Mouse (Mus musculus) CH12.LX (cell line): ENCODE measurements around the gene Slc16a9. TPM values are rescaled to one million over a fixed set of nuclear protein-coding genes. Genes with fewer than 3 reads are reported as not detected.

Source experiments
- DNase-seq: peaks from one replicate; pipeline ENCODE4 v3.0.0-alpha.2; 2013; ENCODE audit errors: extremely low read depth
- H3K27ac ChIP-seq: 2 replicates; pipeline ENCODE4 v1.5.1; 2012; ENCODE audit warnings: low read depth, mild to moderate bottlenecking, control low read depth, moderate library complexity; ENCODE audit not compliant: insufficient read depth
- H3K27me3 ChIP-seq: replicated peaks from 2 replicates; pipeline ENCODE3; 2012; ENCODE audit warnings: inconsistent platforms
- H3K36me3 ChIP-seq, 2 experiments: replicated peaks in 1 of 2; 2 replicates each; pipeline versions ENCODE3 to v1.6.1; 2012; ENCODE audit warnings: inconsistent platforms in 1 of 2, low read length in 1 of 2, mild to moderate bottlenecking in 1 of 2, mixed read lengths in 1 of 2, moderate library complexity in 1 of 2; ENCODE audit not compliant: control insufficient read depth in 1 of 2, insufficient read depth in 1 of 2
- H3K4me1 ChIP-seq, 2 experiments: 2 replicates each; pipeline ENCODE4 v1.6.1; 2012; ENCODE audit warnings: inconsistent platforms in 1 of 2, moderate library complexity in 1 of 2; ENCODE audit not compliant: insufficient read depth in 2 of 2, control insufficient read depth in 1 of 2
- H3K4me2 ChIP-seq: 2 replicates; pipeline ENCODE4 v1.6.1; 2012; ENCODE audit warnings: low read depth, mild to moderate bottlenecking, control low read depth; ENCODE audit not compliant: poor library complexity, insufficient read depth, severe bottlenecking
- H3K4me3 ChIP-seq, 3 experiments: fragments of 150-350 bp in 1 of 3; sonication (generic) in 1 of 3; replicated peaks in 1 of 3; 2 replicates each; pipeline versions ENCODE3 to v1.5.1; 2011 to 2012; ENCODE audit warnings: low read depth in 2 of 3, low read length in 2 of 3, mild to moderate bottlenecking in 2 of 3, moderate library complexity in 2 of 3, control low read depth in 1 of 3, improper control_type of control experiment in 1 of 3, inconsistent platforms in 1 of 3, mixed read lengths in 1 of 3; ENCODE audit not compliant: poor library complexity in 1 of 3
- H3K79me2 ChIP-seq: replicated peaks from 2 replicates; pipeline ENCODE4 v1.6.1; 2012; ENCODE audit warnings: mild to moderate bottlenecking, moderate library complexity; ENCODE audit not compliant: control insufficient read depth, poor library complexity, insufficient read depth, severe bottlenecking; ENCODE audit errors: extremely low read depth
- H3K9ac ChIP-seq: 2 replicates; pipeline ENCODE4 v1.6.1; 2012; ENCODE audit warnings: low read depth, mild to moderate bottlenecking, control low read depth, moderate library complexity; ENCODE audit not compliant: insufficient read depth
- H3K9me3 ChIP-seq: replicated peaks from 2 replicates; pipeline ENCODE3; 2012; ENCODE audit warnings: low read length, inconsistent platforms, mixed read lengths
- BHLHE40 ChIP-seq: IDR thresholded peaks from 2 replicates; pipeline ENCODE4 v1.6.1; 2011; ENCODE audit warnings: mild to moderate bottlenecking, low read depth, low read length, improper control_type of control experiment
- CHD1 ChIP-seq: IDR thresholded peaks from 2 replicates; pipeline ENCODE4 v1.6.1; 2012; ENCODE audit warnings: low read depth, low read length, improper control_type of control experiment, inconsistent platforms
- CHD2 ChIP-seq: IDR thresholded peaks from 2 replicates; pipeline ENCODE4 v1.6.1; 2011; ENCODE audit warnings: low read length, improper control_type of control experiment
- E2F4 ChIP-seq: IDR thresholded peaks from 2 replicates; pipeline ENCODE4 v1.6.1; 2011; ENCODE audit warnings: low read depth, low read length, improper control_type of control experiment; ENCODE audit not compliant: insufficient replicate concordance
- ELF1 ChIP-seq: IDR thresholded peaks from 2 replicates; pipeline ENCODE4 v1.6.1; 2014; ENCODE audit warnings: low read depth, mild to moderate bottlenecking, inconsistent platforms, low read length, improper control_type of control experiment
- ETS1 ChIP-seq: conservative IDR thresholded peaks from 2 replicates; pipeline ENCODE4 v1.6.1; 2012; ENCODE audit warnings: low read depth, mild to moderate bottlenecking, inconsistent platforms, low read length, improper control_type of control experiment, moderate library complexity
- GABPA ChIP-seq: IDR thresholded peaks from 2 replicates; pipeline ENCODE4 v1.6.1; 2012; ENCODE audit warnings: low read depth, low read length, improper control_type of control experiment, inconsistent platforms; ENCODE audit not compliant: insufficient replicate concordance
- HCFC1 ChIP-seq: IDR thresholded peaks from 2 replicates; pipeline ENCODE4 v1.6.1; 2012; ENCODE audit warnings: low read depth, mild to moderate bottlenecking, inconsistent platforms, low read length, improper control_type of control experiment
- IRF4 ChIP-seq: IDR thresholded peaks from 2 replicates; pipeline ENCODE4 v1.6.1; 2014; ENCODE audit warnings: low read depth, mild to moderate bottlenecking, inconsistent platforms, low read length, improper control_type of control experiment
- KAT2A ChIP-seq: IDR thresholded peaks from 2 replicates; pipeline ENCODE4 v1.6.1; 2012; ENCODE audit warnings: low read length, improper control_type of control experiment, inconsistent platforms; ENCODE audit not compliant: insufficient replicate concordance
- MAFK ChIP-seq: IDR thresholded peaks from 2 replicates; pipeline ENCODE4 v1.6.1; 2011; ENCODE audit warnings: low read length, improper control_type of control experiment; ENCODE audit not compliant: insufficient replicate concordance
- MAX ChIP-seq: IDR thresholded peaks from 2 replicates; pipeline ENCODE4 v1.6.1; 2011; ENCODE audit warnings: low read length, improper control_type of control experiment
- MEF2A ChIP-seq: IDR thresholded peaks from 2 replicates; pipeline ENCODE4 v1.6.1; 2014; ENCODE audit warnings: low read depth, mild to moderate bottlenecking, inconsistent platforms, low read length, improper control_type of control experiment, borderline replicate concordance
- NELFE ChIP-seq: IDR thresholded peaks from 2 replicates; pipeline ENCODE4 v1.6.1; 2011; ENCODE audit warnings: low read depth, low read length, improper control_type of control experiment
- NRF1 ChIP-seq: IDR thresholded peaks from 2 replicates; pipeline ENCODE4 v1.6.1; 2014; ENCODE audit warnings: low read depth, mild to moderate bottlenecking, inconsistent platforms, low read length, improper control_type of control experiment, moderate library complexity
- POLR2AphosphoS2 ChIP-seq: IDR thresholded peaks from 2 replicates; pipeline ENCODE4 v1.6.1; 2011; ENCODE audit warnings: low read depth, low read length, improper control_type of control experiment
- RCOR1 ChIP-seq: conservative IDR thresholded peaks from 2 replicates; pipeline ENCODE4 v1.6.1; 2012; ENCODE audit warnings: low read depth, mild to moderate bottlenecking, inconsistent platforms, low read length, improper control_type of control experiment
- SIN3A ChIP-seq: IDR thresholded peaks from 2 replicates; pipeline ENCODE4 v1.6.1; 2012; ENCODE audit warnings: low read length, improper control_type of control experiment, inconsistent platforms
- SMC3 ChIP-seq: IDR thresholded peaks from 2 replicates; pipeline ENCODE4 v1.6.1; 2011; ENCODE audit warnings: low read depth, low read length, improper control_type of control experiment
- TCF12 ChIP-seq: IDR thresholded peaks from 2 replicates; pipeline ENCODE4 v1.6.1; 2014; ENCODE audit warnings: low read depth, mild to moderate bottlenecking, inconsistent platforms, low read length, improper control_type of control experiment
- UBTF ChIP-seq: IDR thresholded peaks from 2 replicates; pipeline ENCODE4 v1.6.1; 2012; ENCODE audit warnings: low read depth, mild to moderate bottlenecking, inconsistent platforms, low read length, improper control_type of control experiment, moderate library complexity
- USF2 ChIP-seq: conservative IDR thresholded peaks from 2 replicates; pipeline ENCODE4 v1.6.1; 2011; ENCODE audit warnings: low read depth, low read length, improper control_type of control experiment
- ZC3H11A ChIP-seq: IDR thresholded peaks from 2 replicates; pipeline ENCODE4 v1.6.1; 2012; ENCODE audit warnings: low read depth, mild to moderate bottlenecking, inconsistent platforms, low read length, improper control_type of control experiment
- ZKSCAN1 ChIP-seq: IDR thresholded peaks from 2 replicates; pipeline ENCODE4 v1.6.1; 2012; ENCODE audit warnings: low read depth, inconsistent platforms, low read length, improper control_type of control experiment, borderline replicate concordance
- ZNF384 ChIP-seq: IDR thresholded peaks from 2 replicates; pipeline ENCODE4 v1.6.1; 2012; ENCODE audit warnings: low read depth, low read length, improper control_type of control experiment, inconsistent platforms
- dilution Hi-C: fragments of 300-500 bp; cut with MboI; formaldehyde crosslinking; loops from 2 replicates; pipeline ENCODE4 v1.14.3; 2020; ENCODE audit warnings: low sequenced_read_pairs; ENCODE audit not compliant: extremely low pct_unique_long_range_greater_than_20kb, extremely low pct_ligation_motif_present
- in situ Hi-C: fragments of 300-500 bp; cut with MboI; formaldehyde crosslinking; loops from 3 replicates; pipeline ENCODE4 v1.14.3; 2019; ENCODE audit warnings: low sequenced_read_pairs, low pct_ligation_motif_present, low pct_unique_long_range_greater_than_20kb, mixed read lengths
- polyA plus RNA-seq: library from polyadenylated mRNA; unstranded; fragments of >175 nt; gene quantifications from 2 replicates; pipeline ENCODE4 v1.2.1, GENCODE M21; 2012; ENCODE audit warnings: low read depth; ENCODE audit not compliant: insufficient read length
- total RNA-seq, 2 experiments: library from RNA; depleted of rRNA; stranded (reverse); fragments of 300-350 nt in 1 of 2; fragments of >200 nt in 1 of 2; gene quantifications; 2 replicates each; pipeline ENCODE4 v1.2.3; 2012 to 2014

Gene Slc16a9
- total and polyA plus RNA-seq, 3 experiments = not detected

DNA sequence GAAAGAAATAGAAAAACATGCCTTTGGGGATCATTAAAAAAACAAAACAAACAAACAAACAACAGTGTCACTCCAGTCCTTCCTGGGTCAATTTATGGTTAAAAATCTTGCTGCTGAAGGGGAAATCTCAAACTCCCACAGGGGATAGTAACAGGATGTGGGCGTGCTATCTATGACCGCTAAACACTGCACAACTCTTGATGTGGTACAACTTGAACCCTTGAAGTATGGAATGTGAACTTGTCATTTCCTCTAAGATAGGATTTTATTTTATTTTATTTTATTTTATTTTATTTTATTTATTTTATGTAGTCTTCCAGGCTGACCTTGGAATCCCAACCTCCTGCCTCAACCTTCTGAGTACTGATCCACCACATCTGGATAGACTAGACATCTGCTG, 54.2 kb downstream of the Slc16a9 start:
- Histone ChIP-seq H3K9ac (no peak overlapping the region), H3K36me3 (no peaks in the 10 kb centered on the region), H3K27me3 (peaks cover 19% of the 10 kb centered on the region), H3K4me2 (no peak overlapping the region), H3K4me1 (peaks cover 2 to 18% of the 10 kb centered on the region in 2 experiments; a peak in 2 of 4 replicates), H3K9me3 (no peaks in the 10 kb centered on the region), H3K27ac (no peak overlapping the region), H3K79me2 (no peaks in the 10 kb centered on the region), H3K4me3 (no peak overlapping the region)
- no peak for DNase-seq
- TF ChIP-seq MEF2A = no peak
- no peak for TF ChIP-seq TCF12
- no peak for TF ChIP-seq NELFE
- no peak for TF ChIP-seq USF2
- TF ChIP-seq SIN3A = no peak
- no peak for TF ChIP-seq ELF1
- no peak for TF ChIP-seq UBTF
- TF ChIP-seq RCOR1 = no peak
- no peak for TF ChIP-seq ZC3H11A
- no peak for TF ChIP-seq SMC3
- no peak for TF ChIP-seq HCFC1
- no peak for TF ChIP-seq GABPA
- no peak for TF ChIP-seq MAX
- no peak for TF ChIP-seq MAFK
- TF ChIP-seq NRF1 = no peak
- TF ChIP-seq BHLHE40 = no peak
- TF ChIP-seq ZKSCAN1 = no peak
- in situ Hi-C loops (loop anchor here (10.0 to 25.0 kb wide), 5 partner anchors 104 to 837 kb away; no protein-coding TSS in a partner anchor), dilution Hi-C loops (no loop called here)

DNA sequence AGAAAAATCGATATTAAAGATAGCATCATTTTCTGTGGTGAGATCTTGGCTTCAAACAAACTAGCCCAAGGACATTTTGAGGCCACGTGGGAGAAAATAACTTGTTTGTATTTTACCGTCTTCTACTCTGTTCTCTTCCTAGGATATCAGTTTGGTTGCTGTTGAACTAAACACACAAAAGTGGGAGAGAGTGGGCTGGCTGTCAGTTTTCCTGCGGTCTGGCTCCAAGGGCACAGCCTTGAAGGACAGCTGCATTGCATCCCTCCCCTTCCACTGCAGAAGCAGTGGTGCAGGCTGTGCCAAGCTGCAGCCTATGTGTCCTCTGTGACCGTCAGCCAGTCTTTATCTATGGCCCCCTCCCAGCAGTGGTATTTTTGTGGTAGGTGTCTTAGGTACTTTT, 54.8 kb downstream of the Slc16a9 start:
- no peak for TF ChIP-seq CHD2
- TF ChIP-seq KAT2A = no peak
- no peak for TF ChIP-seq NELFE
- TF ChIP-seq CHD1 = no peak
- no peak for TF ChIP-seq E2F4
- no peak for TF ChIP-seq IRF4
- TF ChIP-seq ETS1 = no peak
- TF ChIP-seq UBTF = no peak
- no peak for TF ChIP-seq ZNF384
- TF ChIP-seq POLR2AphosphoS2 = no peak
- no peak for TF ChIP-seq ZC3H11A
- no peak for TF ChIP-seq SIN3A
- TF ChIP-seq ZKSCAN1 = no peak
- Histone ChIP-seq H3K27ac (no peak overlapping the region), H3K9me3 (no peaks in the 10 kb centered on the region), H3K79me2 (no peaks in the 10 kb centered on the region), H3K36me3 (no peaks in the 10 kb centered on the region), H3K4me3 (no peak overlapping the region), H3K9ac (no peak overlapping the region), H3K4me2 (no peak overlapping the region), H3K4me1 (peaks cover 2 to 18% of the 10 kb centered on the region in 2 experiments; a peak in 2 of 4 replicates), H3K27me3 (peaks cover 19% of the 10 kb centered on the region)
- dilution Hi-C loops (no loop called here), in situ Hi-C loops (loop anchor here (10.0 to 25.0 kb wide), 8 partner anchors 105 to 913 kb away; no protein-coding TSS in a partner anchor)
- DNase-seq = no peak
